Mouse (Mus musculus): ENCODE measurements at regions not wholly inside any gene's neighbourhood (a gene's known extent, or its start where the extent isn't known, plus 50 kb on each side); places are given as distances from the start of the nearest gene placed in this dataset.

- Histone ChIP-seq H3K4me3 (no peak overlapping the region), H3K27me3 (ENCODE audit: control insufficient read depth, insufficient read depth, low read length) (no peaks in the 10 kb centered on the region), H3K9ac (ENCODE audit: low read depth, low read length) (no peak overlapping the region), H3K79me2 (replicated peaks; ENCODE audit: control insufficient read depth, insufficient read depth, low read length) (no peaks in the 10 kb centered on the region), H3K36me3 (ENCODE audit: control insufficient read depth, insufficient read depth, low read length) (no peaks in the 10 kb centered on the region), H3K4me1 (ENCODE audit: control insufficient read depth, insufficient read depth, low read length) (no peaks in the 10 kb centered on the region), H3K27ac (no peak overlapping the region)
- 78% methylated on average over 12 of the region's 12 CpGs for WGBS
- no peak for DNase-seq
- no peak for TF ChIP-seq CTCF (IDR thresholded peaks at IDR 0.05)
- no peak for TF ChIP-seq EP300 (IDR thresholded peaks at IDR 0.05; ENCODE audit: insufficient read depth, low read depth, low read length)
- TF ChIP-seq POLR2A (IDR thresholded peaks at IDR 0.05; ENCODE audit: insufficient read depth, low read depth, low read length) = no peak
- intact Hi-C loops (cut with DNase I) = no loop called here
Observed at GRCm38 (mm10) chr13:40574981-40575745, 163.0 kb downstream of the Tfap2a start.

GRCm38 (mm10) chr13:40569461-40569860 is 168.7 kb downstream of the Tfap2a start:
- TF ChIP-seq CTCF (IDR thresholded peaks at IDR 0.05) = no peak
- no peak for TF ChIP-seq POLR2A (IDR thresholded peaks at IDR 0.05; ENCODE audit: insufficient read depth, low read depth, low read length)
- no peak for TF ChIP-seq EP300 (IDR thresholded peaks at IDR 0.05; ENCODE audit: insufficient read depth, low read depth, low read length)
- no peak overlapping the region for H3K9ac ChIP-seq (ENCODE audit: low read depth, low read length)
- no peaks in the 10 kb centered on the region for H3K36me3 ChIP-seq (ENCODE audit: control insufficient read depth, insufficient read depth, low read length)
- intact Hi-C loops (cut with DNase I) = no loop called here
- no peaks in the 10 kb centered on the region for H3K79me2 ChIP-seq (replicated peaks; ENCODE audit: control insufficient read depth, insufficient read depth, low read length)
- no peak for DNase-seq
- H3K27me3 ChIP-seq (ENCODE audit: control insufficient read depth, insufficient read depth, low read length) = 0 out of 2 replicates have a peak, but pooled peaks cover 1% of the 10 kb centered on the region
- H3K4me1 ChIP-seq (ENCODE audit: control insufficient read depth, insufficient read depth, low read length) = no peaks in the 10 kb centered on the region
- no peak overlapping the region for H3K27ac ChIP-seq
- no peak overlapping the region for H3K4me3 ChIP-seq
- 46% methylated on average over 5 of the region's 5 CpGs for WGBS

DNA sequence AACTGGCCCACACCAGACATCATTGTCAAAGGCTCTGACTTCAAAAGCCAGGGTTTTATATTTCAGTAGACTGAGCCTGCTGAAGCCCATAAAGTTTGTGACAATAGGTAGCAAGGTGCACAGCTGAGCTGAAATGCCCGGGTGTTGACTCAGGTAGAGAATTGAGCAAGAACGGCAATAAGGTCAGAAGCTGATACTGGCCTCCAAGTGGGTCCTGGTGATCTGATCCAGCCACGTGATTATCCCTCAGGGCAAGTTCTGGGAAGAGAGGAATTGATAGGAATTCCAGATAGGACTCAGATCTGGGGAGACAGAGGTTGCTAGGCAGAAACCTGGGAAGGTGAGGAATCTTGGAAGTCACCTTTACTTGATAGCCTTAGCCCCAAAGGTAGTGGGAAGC is 170.4 kb downstream of the Tfap2a start:
- 74% methylated on average over 3 of the region's 3 CpGs for WGBS
- intact Hi-C loops (cut with DNase I) = no loop called here
- H3K36me3 ChIP-seq (ENCODE audit: control insufficient read depth, insufficient read depth, low read length) = no peaks in the 10 kb centered on the region

DNA sequence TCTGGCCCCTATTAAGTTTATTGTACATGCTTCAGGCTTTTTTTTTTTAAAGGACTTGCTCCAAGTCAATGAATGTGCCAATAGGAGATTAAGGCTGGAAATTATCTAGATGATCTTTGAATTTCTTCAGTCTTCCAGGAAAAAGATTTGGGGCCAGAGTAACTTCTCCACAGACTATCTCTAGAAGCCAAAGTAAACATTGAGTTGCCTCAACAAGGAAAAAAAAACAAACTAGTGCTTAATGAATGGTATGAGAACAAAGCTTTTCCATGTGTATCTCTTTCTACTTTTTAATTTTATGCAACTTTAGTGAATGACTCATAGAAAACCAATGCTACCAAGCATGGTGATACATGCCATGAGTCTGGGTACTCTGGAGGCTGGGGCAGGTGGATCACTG is 173.8 kb downstream of the Tfap2a start:
- DNase-seq = no peak
- H3K27me3 ChIP-seq (ENCODE audit: control insufficient read depth, insufficient read depth, low read length) = 0 out of 2 replicates have a peak, but pooled peaks cover 1% of the 10 kb centered on the region
- no peaks in the 10 kb centered on the region for H3K79me2 ChIP-seq (replicated peaks; ENCODE audit: control insufficient read depth, insufficient read depth, low read length)
- H3K4me3 ChIP-seq = no peak overlapping the region
- no peaks in the 10 kb centered on the region for H3K36me3 ChIP-seq (ENCODE audit: control insufficient read depth, insufficient read depth, low read length)
- H3K9ac ChIP-seq (ENCODE audit: low read depth, low read length) = no peak overlapping the region
- H3K27ac ChIP-seq = no peak overlapping the region
- TF ChIP-seq POLR2A (IDR thresholded peaks at IDR 0.05; ENCODE audit: insufficient read depth, low read depth, low read length) = no peak
- TF ChIP-seq CTCF (IDR thresholded peaks at IDR 0.05) = no peak
- no peak for TF ChIP-seq EP300 (IDR thresholded peaks at IDR 0.05; ENCODE audit: insufficient read depth, low read depth, low read length)
- intact Hi-C loops (cut with DNase I) = no loop called here
- no peaks in the 10 kb centered on the region for H3K4me1 ChIP-seq (ENCODE audit: control insufficient read depth, insufficient read depth, low read length)

More for the DNA sequence above, 170.4 kb downstream of the Tfap2a start:
- H3K9ac ChIP-seq (ENCODE audit: low read depth, low read length) = no peak overlapping the region
- TF ChIP-seq EP300 (IDR thresholded peaks at IDR 0.05; ENCODE audit: insufficient read depth, low read depth, low read length) (no peak), POLR2A (IDR thresholded peaks at IDR 0.05; ENCODE audit: insufficient read depth, low read depth, low read length) (no peak), CTCF (IDR thresholded peaks at IDR 0.05) (no peak)
- no peaks in the 10 kb centered on the region for H3K79me2 ChIP-seq (replicated peaks; ENCODE audit: control insufficient read depth, insufficient read depth, low read length)
- no peaks in the 10 kb centered on the region for H3K4me1 ChIP-seq (ENCODE audit: control insufficient read depth, insufficient read depth, low read length)
- no peak overlapping the region for H3K4me3 ChIP-seq
- H3K27ac ChIP-seq = no peak overlapping the region
- DNase-seq = no peak
- H3K27me3 ChIP-seq (ENCODE audit: control insufficient read depth, insufficient read depth, low read length) = 0 out of 2 replicates have a peak, but pooled peaks cover 1% of the 10 kb centered on the region

GRCm38 (mm10) chr13:40554368-40554767 is 183.8 kb downstream of the Tfap2a start:
- Histone ChIP-seq H3K27ac (no peak overlapping the region), H3K9ac (ENCODE audit: low read depth, low read length) (no peak overlapping the region), H3K79me2 (replicated peaks; ENCODE audit: control insufficient read depth, insufficient read depth, low read length) (no peaks in the 10 kb centered on the region), H3K4me1 (ENCODE audit: control insufficient read depth, insufficient read depth, low read length) (no peaks in the 10 kb centered on the region), H3K27me3 (ENCODE audit: control insufficient read depth, insufficient read depth, low read length) (no peaks in the 10 kb centered on the region), H3K4me3 (no peak overlapping the region), H3K36me3 (ENCODE audit: control insufficient read depth, insufficient read depth, low read length) (no peaks in the 10 kb centered on the region)
- intact Hi-C loops (cut with DNase I) = no loop called here
- no peak for DNase-seq
- 69% methylated on average over 7 of the region's 7 CpGs for WGBS
- no peak for TF ChIP-seq CTCF (IDR thresholded peaks at IDR 0.05)
- no peak for TF ChIP-seq POLR2A (IDR thresholded peaks at IDR 0.05; ENCODE audit: insufficient read depth, low read depth, low read length)
- TF ChIP-seq EP300 (IDR thresholded peaks at IDR 0.05; ENCODE audit: insufficient read depth, low read depth, low read length) = no peak

DNA sequence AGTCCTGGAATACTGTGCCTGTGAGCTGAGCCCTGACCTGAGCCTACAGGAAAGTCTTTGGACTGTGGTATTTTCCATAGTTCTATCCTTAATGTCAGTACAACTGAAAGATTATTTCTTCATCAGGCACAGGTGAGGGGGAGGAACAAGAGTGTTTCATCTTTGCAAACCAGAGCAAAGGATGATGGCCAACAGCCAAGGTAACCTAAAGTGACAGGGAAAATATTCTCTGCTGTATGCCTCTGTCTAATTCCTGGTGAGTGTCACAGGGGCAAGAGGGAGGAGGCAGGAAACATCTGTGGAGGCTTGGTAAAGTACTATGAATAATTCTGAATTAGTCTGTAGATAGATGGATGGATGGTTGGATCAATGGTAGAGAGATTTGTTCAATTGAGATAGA is 164.3 kb upstream of the Ofcc1 start:
- Histone ChIP-seq H3K27me3 (ENCODE audit: control insufficient read depth, insufficient read depth, low read length) (no peaks in the 10 kb centered on the region), H3K4me3 (no peak overlapping the region), H3K27ac (no peak overlapping the region), H3K36me3 (ENCODE audit: control insufficient read depth, insufficient read depth, low read length) (no peaks in the 10 kb centered on the region), H3K79me2 (replicated peaks; ENCODE audit: control insufficient read depth, insufficient read depth, low read length) (no peaks in the 10 kb centered on the region), H3K9ac (ENCODE audit: low read depth, low read length) (no peak overlapping the region), H3K4me1 (ENCODE audit: control insufficient read depth, insufficient read depth, low read length) (no peaks in the 10 kb centered on the region)
- TF ChIP-seq CTCF (IDR thresholded peaks at IDR 0.05) (no peak), EP300 (IDR thresholded peaks at IDR 0.05; ENCODE audit: insufficient read depth, low read depth, low read length) (no peak), POLR2A (IDR thresholded peaks at IDR 0.05; ENCODE audit: insufficient read depth, low read depth, low read length) (no peak)
- intact Hi-C loops (cut with DNase I) = no loop called here
- DNase-seq = no peak
